Mouse (Mus musculus): ENCODE results near the gene Gpr68.

DNA sequence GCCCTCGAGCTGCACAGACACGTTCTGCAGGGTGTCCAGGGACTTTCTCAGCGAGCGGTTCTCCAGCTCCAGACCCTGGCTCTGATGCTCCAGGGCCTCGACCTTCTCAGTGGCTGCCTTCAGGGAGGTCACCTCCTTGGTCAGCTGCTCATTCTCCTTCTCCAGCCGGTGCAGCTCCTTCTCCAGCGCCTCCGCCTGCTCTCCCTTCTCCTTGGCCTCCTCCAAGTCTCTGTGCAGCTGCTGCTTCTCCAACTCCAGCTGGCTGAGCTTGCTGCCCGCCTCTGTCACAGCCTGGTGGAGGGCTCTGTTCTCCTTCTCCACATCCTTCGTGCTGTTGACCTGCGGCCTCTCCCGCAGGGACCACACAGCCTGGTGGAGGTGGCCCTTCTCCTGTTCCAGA, 37.5 kb upstream of the Gpr68 start:
- TF ChIP-seq POLR2A (IDR thresholded peaks at IDR 0.05; ENCODE audit: borderline replicate concordance, insufficient read depth, low read length) (no peak), CTCF (IDR thresholded peaks at IDR 0.05; ENCODE audit: borderline replicate concordance, insufficient read depth, low read depth, low read length) (no peak)

Data from cerebellum, adult 2 months (tissue).